Mouse (Mus musculus) heart, embryonic 12.5 days (tissue): ENCODE data around the gene Inf2. TPM values are rescaled to one million over a fixed set of nuclear protein-coding genes. Genes with fewer than 3 reads are reported as not detected.

Source experiments
- ATAC-seq: fragments of 200-750 bp; cut with Nextera tagmentation; 2 replicates; pipeline ENCODE4 v1.8.0; 2017; ENCODE audit warnings: moderate TSS enrichment, moderate library complexity; ENCODE audit not compliant: insufficient number of reproducible peaks, low FRiP score
- H3K27ac ChIP-seq: fragments of 300-500 bp; sonication (generic); 2 replicates; pipeline ENCODE4 v1.5.1; 2016; ENCODE audit warnings: mild to moderate bottlenecking, moderate library complexity; ENCODE audit not compliant: poor library complexity, severe bottlenecking
- H3K27me3 ChIP-seq: fragments of 300-500 bp; sonication (generic); replicated peaks from 2 replicates; pipeline ENCODE4 v1.6.1; 2016; ENCODE audit warnings: mild to moderate bottlenecking, moderate library complexity
- H3K36me3 ChIP-seq: fragments of 300-500 bp; sonication (generic); 2 replicates; pipeline ENCODE4 v1.6.1; 2016; ENCODE audit warnings: mild to moderate bottlenecking, moderate library complexity
- H3K4me1 ChIP-seq: fragments of 300-500 bp; sonication (generic); replicated peaks from 2 replicates; pipeline ENCODE4 v1.6.1; 2016; ENCODE audit warnings: mild to moderate bottlenecking
- H3K4me2 ChIP-seq: fragments of 300-500 bp; sonication (generic); 2 replicates; pipeline ENCODE4 v1.6.1; 2016; ENCODE audit warnings: mild to moderate bottlenecking, moderate library complexity
- H3K4me3 ChIP-seq: fragments of 300-500 bp; sonication (generic); 2 replicates; pipeline ENCODE4 v1.5.1; 2016; ENCODE audit warnings: mild to moderate bottlenecking
- H3K9ac ChIP-seq: fragments of 300-500 bp; sonication (generic); 2 replicates; pipeline ENCODE4 v1.6.1; 2016; ENCODE audit warnings: mild to moderate bottlenecking, moderate library complexity
- H3K9me3 ChIP-seq: fragments of 300-500 bp; sonication (generic); replicated peaks from 2 replicates; pipeline ENCODE4 v1.6.1; 2016; ENCODE audit warnings: mild to moderate bottlenecking, moderate library complexity
- WGBS: fragments of 180-500 bp; shearing (Covaris S2); methylation state at CpG from one replicate; pipeline ENCODE4 v1.1.7; 2016; 5-methylcytosine and 5-hydroxymethylcytosine counted together
- microRNA-seq: library from miRNA; unstranded; fragments of <30 nt; microRNA quantifications from one replicate; pipeline ENCODE4, GENCODE M21; 2017
- polyA plus RNA-seq: library from polyadenylated mRNA; unstranded; fragments of >200 nt; fragmentation: Nextera tagmentation; extraction: Ambion mirVana; gene quantifications from 2 replicates; pipeline ENCODE4 v1.2.1, GENCODE M21; 2016

Inf2 gene
- polyA plus RNA-seq, 1 experiment from 2014 or later, result 2.2 TPM

- Histone ChIP-seq H3K4me3 (no peak overlapping the region), H3K4me1 (peaks cover 79% of the 10 kb centered on the region), H3K9me3 (no peaks in the 10 kb centered on the region), H3K4me2 (peak overlapping the region; percentile 64), H3K36me3 (peaks cover 91% of the 10 kb centered on the region), H3K27me3 (no peaks in the 10 kb centered on the region), H3K27ac (peak overlapping the region; percentile 93), H3K9ac (peak overlapping the region; percentile 33)
- ATAC-seq, result no peak; the same call in 1 of the 2 replicates
- WGBS, result 55% methylated on average over 3 of the region's 3 CpGs
These were observed 72.7 kb downstream of the Inf2 start for GRCm38 (mm10) chr12:112661327-112661605.

DNA sequence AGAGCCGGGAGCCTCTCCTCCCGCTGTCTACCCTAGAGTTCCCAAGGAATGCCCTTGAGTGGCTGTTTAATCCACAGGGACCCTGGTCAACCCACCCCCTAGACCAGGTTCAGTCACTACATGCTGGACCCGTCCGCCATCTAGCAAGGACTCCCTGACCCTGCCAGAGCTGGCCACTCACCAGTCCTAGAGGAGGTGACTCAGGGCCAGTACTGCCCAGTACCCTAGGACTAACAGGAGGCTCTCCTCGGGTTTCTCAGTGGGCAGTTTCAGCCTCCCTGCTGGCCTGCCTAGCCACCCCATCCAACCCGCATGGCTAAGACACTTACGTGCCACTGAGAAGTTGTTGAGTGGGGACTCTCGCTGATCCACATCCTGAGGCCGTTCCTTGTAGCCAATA, 73.3 kb downstream of the Inf2 start:
- Histone ChIP-seq H3K27ac (peak overlapping the region; percentile 93), H3K4me3 (no peak overlapping the region), H3K9ac (peak overlapping the region; percentile 33), H3K36me3 (peaks cover 91% of the 10 kb centered on the region), H3K9me3 (no peaks in the 10 kb centered on the region), H3K27me3 (no peaks in the 10 kb centered on the region), H3K4me2 (peak overlapping the region; percentile 64), H3K4me1 (peaks cover 85% of the 10 kb centered on the region)
- ATAC-seq, result no peak
- 62% methylated on average over 9 of the region's 9 CpGs for WGBS

GRCm38 (mm10) chr12:112663303-112663702, 74.7 kb downstream of the Inf2 start:
- Histone ChIP-seq H3K27ac (peak overlapping the region; percentile 93; the same call in 1 of the 2 replicates), H3K36me3 (peaks cover 91% of the 10 kb centered on the region), H3K4me1 (peaks cover 99% of the 10 kb centered on the region), H3K27me3 (no peaks in the 10 kb centered on the region), H3K4me2 (no peak overlapping the region), H3K4me3 (no peak overlapping the region), H3K9ac (peak overlapping the region; percentile 33; the same call in 1 of the 2 replicates), H3K9me3 (no peaks in the 10 kb centered on the region)
- WGBS, result 85% methylated on average over 11 of the region's 11 CpGs
- no peak for ATAC-seq

DNA sequence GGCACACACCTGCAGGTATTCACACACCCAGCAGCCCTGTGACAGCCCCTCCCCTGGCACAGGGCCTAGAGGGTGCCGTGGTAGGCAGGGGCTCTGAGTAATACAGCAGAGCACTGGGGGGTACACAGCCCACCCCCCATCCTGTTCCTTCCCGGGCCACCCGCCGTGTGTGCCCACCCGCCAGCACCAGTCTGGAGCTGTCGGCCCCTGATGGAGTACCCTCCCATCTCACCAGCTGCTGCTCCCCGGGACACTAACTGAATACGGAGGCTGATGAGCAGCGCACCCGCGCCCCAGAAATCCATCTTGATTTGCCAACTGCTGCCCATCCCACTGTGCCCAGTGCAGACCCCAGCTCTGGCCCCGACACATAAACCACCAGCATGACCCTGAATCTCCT, 75.1 kb downstream of the Inf2 start:
- WGBS, result 95% methylated on average over 12 of the region's 12 CpGs
- Histone ChIP-seq H3K9ac (peak overlapping the region; percentile 33; the same call in 1 of the 2 replicates), H3K4me2 (no peak overlapping the region), H3K36me3 (peaks cover 91% of the 10 kb centered on the region), H3K4me3 (no peak overlapping the region), H3K27me3 (no peaks in the 10 kb centered on the region), H3K4me1 (peaks cover 100% of the 10 kb centered on the region), H3K9me3 (no peaks in the 10 kb centered on the region), H3K27ac (peak overlapping the region; percentile 93)
- no peak for ATAC-seq

GRCm38 (mm10) chr12:112664124-112664523, 75.5 kb downstream of the Inf2 start:
- Histone ChIP-seq H3K4me2 (no peak overlapping the region), H3K4me1 (peaks cover 100% of the 10 kb centered on the region), H3K36me3 (peaks cover 91% of the 10 kb centered on the region), H3K4me3 (no peak overlapping the region), H3K27me3 (no peaks in the 10 kb centered on the region), H3K9me3 (no peaks in the 10 kb centered on the region), H3K9ac (peak overlapping the region; percentile 33; the same call in 1 of the 2 replicates), H3K27ac (peak overlapping the region; percentile 88)
- ATAC-seq, result no peak
- 47% methylated on average over 2 of the region's 2 CpGs for WGBS

GRCm38 (mm10) chr12:112664656-112665055, 76.1 kb downstream of the Inf2 start:
- no peak for ATAC-seq
- WGBS, result 72% methylated on average over 5 of the region's 5 CpGs
- Histone ChIP-seq H3K4me1 (peaks cover 100% of the 10 kb centered on the region), H3K27ac (peak overlapping the region; percentile 88), H3K4me3 (no peak overlapping the region), H3K27me3 (no peaks in the 10 kb centered on the region), H3K9ac (peak overlapping the region; percentile 60; the same call in 1 of the 2 replicates), H3K36me3 (peaks cover 91% of the 10 kb centered on the region), H3K4me2 (0 out of 2 replicates have a peak overlapping the region, but pooled peaks have one; percentile 42), H3K9me3 (no peaks in the 10 kb centered on the region)

Small RNAs within 50 kb of the gene (microRNA-seq; reads per million reads assigned to microRNA genes)
- gene Mir6939, result 1.2 reads per million

Other genes starting within 250 kb of the Inf2 start
- 6.7 and 7.4 TPM in 2 replicates for gene A530016L24Rik, start 99.3 kb upstream of the Inf2 start, polyA plus RNA-seq
- 0.68 and 0.88 TPM in 2 replicates for gene Tmem179, start 72.0 kb upstream of the Inf2 start, polyA plus RNA-seq
- gene Adssl1, start 31.3 kb downstream of the Inf2 start, polyA plus RNA-seq, result 81.7 and 86.4 TPM in 2 replicates
- gene Siva1, start 55.9 kb downstream of the Inf2 start, polyA plus RNA-seq, result 99.4 and 116 TPM in 2 replicates
- gene Akt1, start 86.1 kb downstream of the Inf2 start, polyA plus RNA-seq, result 180 and 184 TPM in 2 replicates
- 4.7 and 6.4 TPM in 2 replicates for gene Zbtb42, start 90.0 kb downstream of the Inf2 start, polyA plus RNA-seq
- gene Cep170b, start 131.7 kb downstream of the Inf2 start, polyA plus RNA-seq, result 7.0 and 7.3 TPM in 2 replicates
- 3.0 and 4.2 TPM in 2 replicates for gene Pld4, start 171.9 kb downstream of the Inf2 start, polyA plus RNA-seq
- gene Ahnak2, start 213.9 kb downstream of the Inf2 start, polyA plus RNA-seq, result 1.3 and 1.4 TPM in 2 replicates
- 9.5 and 9.6 TPM in 2 replicates for gene Clba1, start 220.2 kb downstream of the Inf2 start, polyA plus RNA-seq
- 47.2 and 49.2 TPM in 2 replicates for gene Cdca4, start 240.6 kb downstream of the Inf2 start, polyA plus RNA-seq